Comparison of ENCODE assay signal across 7 mouse cellular contexts in the genomic region with DNA sequence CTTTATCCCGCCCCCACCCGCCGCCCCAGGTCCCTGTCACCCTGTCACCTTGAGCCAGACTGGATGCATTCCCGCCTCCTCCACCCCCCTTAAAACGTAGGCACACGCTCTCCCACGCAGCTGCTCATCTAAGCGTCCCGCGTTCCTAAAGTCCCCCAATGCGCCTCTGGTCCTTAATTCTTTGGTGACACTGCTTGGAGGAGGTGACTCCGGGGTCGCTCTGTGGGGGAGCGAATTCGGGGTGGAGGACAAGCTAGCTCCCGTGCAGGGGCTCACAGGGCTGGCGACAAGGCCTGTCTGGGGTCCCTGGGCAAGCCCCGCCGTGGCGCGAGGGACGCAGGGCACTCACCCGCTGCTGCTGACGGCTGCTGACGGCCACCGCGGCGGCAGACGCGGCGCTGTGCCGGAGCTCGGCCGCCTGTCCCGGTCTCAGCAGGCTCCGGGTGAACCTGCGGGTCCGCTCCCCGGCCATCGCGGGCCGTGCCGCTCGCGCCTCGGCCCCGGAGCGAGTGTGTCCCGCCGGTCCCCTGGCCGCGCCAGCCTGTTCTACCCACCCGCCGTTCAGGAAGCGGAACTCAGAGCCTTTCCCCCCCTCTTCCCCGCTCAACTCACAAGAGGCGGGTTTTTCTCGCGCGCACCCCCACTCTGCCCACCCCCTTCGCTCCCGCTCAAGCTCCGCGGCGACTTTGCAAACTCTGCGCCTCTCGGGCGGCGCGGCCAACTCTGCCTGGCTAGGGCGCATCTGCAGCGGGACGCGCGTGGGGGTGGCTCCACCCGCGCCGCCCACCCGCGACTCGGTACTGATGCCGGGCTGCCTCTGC. TPM values are rescaled to one million over a fixed set of nuclear protein-coding genes. Genes with fewer than 3 reads are reported as not detected.
A peak's percentile ranks its signal among the peaks of the same experiment; 100 is the strongest.
DNase-seq lines count a peak whose midpoint lies in the region; ATAC-seq and TF ChIP-seq lines count a peak whose summit lies in the region.

A gene (minus strand): TSS at position 551 of the 821 bp plus-strand sequence.

- H3K27ac ChIP-seq in hindbrain, postnatal 0 days, result peak within 1 kb of the TSS; percentile 81
- H3K27ac ChIP-seq in midbrain, embryonic 10.5 days (replicated peaks), result peak within 1 kb of the TSS; percentile 80

- no peak for TF ChIP-seq CTCF in hindbrain, postnatal 0 days (IDR thresholded peaks at IDR 0.05; ENCODE audit: low read depth)

- H3K9ac ChIP-seq in hindbrain, postnatal 0 days (replicated peaks; ENCODE audit: low read length), result peak within 1 kb of the TSS; percentile 76

- H3K4me2 ChIP-seq in hindbrain, postnatal 0 days (ENCODE audit: low read depth, low read length), result peak within 1 kb of the TSS; percentile 92

- WGBS in hindbrain, postnatal 0 days, result under 1% methylated on average over 72 of the region's 82 CpGs
- WGBS in midbrain, embryonic 10.5 days, result under 1% methylated on average over 82 of the region's 82 CpGs

- DNase-seq in T-cell, adult 2 months (ENCODE audit: low spot score), result peak; percentile 89
- DNase-seq in cerebellum, postnatal 10 days, result peak; percentile 72 to 74
- peak; percentile 17 to 47 for DNase-seq in frontal cortex, postnatal 10 days (ENCODE audit: low spot score in 2 of 2)
- peak; percentile 68 for DNase-seq in hindbrain, postnatal 0 days (ENCODE audit: low spot score)
- peak; percentile 54 to 62 for DNase-seq in left cerebral cortex, postnatal 36 days (ENCODE audit: low spot score in 2 of 2)
- DNase-seq in midbrain, embryonic 10.5 days (ENCODE audit: low spot score), result peak; percentile 66
- peak; percentile 47 for DNase-seq in right cerebral cortex, postnatal 4 days

- intact Hi-C loops in left cerebral cortex, postnatal 36 days (cut with DNase I), result no loop called here

- H3K4me1 ChIP-seq in hindbrain, postnatal 0 days (ENCODE audit: insufficient read depth, low read length), result peaks cover 10% of the 10 kb centered on the region; the same call in 1 of the 2 replicates
- peaks cover 21% of the 10 kb centered on the region for H3K4me1 ChIP-seq in midbrain, embryonic 10.5 days

- no peaks in the 10 kb centered on the region for H3K27me3 ChIP-seq in hindbrain, postnatal 0 days (ENCODE audit: insufficient read depth, low read length)
- H3K27me3 ChIP-seq in midbrain, embryonic 10.5 days (ENCODE audit: low read depth, poor library complexity, severe bottlenecking), result peaks cover 38% of the 10 kb centered on the region

- 0 out of 2 replicates have a peak, but pooled peaks cover 2% of the 10 kb centered on the region for H3K9me3 ChIP-seq in hindbrain, postnatal 0 days (ENCODE audit: low read length)
- H3K9me3 ChIP-seq in midbrain, embryonic 10.5 days (replicated peaks), result no peaks in the 10 kb centered on the region

- ATAC-seq in hindbrain, postnatal 0 days, result peak; percentile 83

- H3K4me3 ChIP-seq in hindbrain, postnatal 0 days (ENCODE audit: low read length), result peak within 1 kb of the TSS; percentile 74
- peak within 1 kb of the TSS; percentile 79 for H3K4me3 ChIP-seq in midbrain, embryonic 10.5 days

- no peaks in the 10 kb centered on the region for H3K36me3 ChIP-seq in hindbrain, postnatal 0 days (ENCODE audit: insufficient read depth, low read length)
- H3K36me3 ChIP-seq in midbrain, embryonic 10.5 days, result no peaks in the 10 kb centered on the region

RNA-seq across cellular contexts. Expression of the gene that starts here (rescaled TPM):
- 14.2 and 21.6 TPM in 2 replicates for total RNA-seq in hindbrain, postnatal 0 days (2014; rRNA removed)
- 4.8 and 6.1 TPM in 2 replicates for polyA plus RNA-seq in hindbrain, postnatal 0 days (2015; fragmentation: Nextera tagmentation; extraction: Ambion mirVana)
- 10 to 100 TPM; 24.4 to 36.4 TPM for total RNA-seq in left cerebral cortex, postnatal 36 days (2021)
- 1.9 and 2.1 TPM in 2 replicates for polyA plus RNA-seq in midbrain, embryonic 10.5 days (2016; fragmentation: Nextera tagmentation; extraction: Ambion mirVana)

Comparison
In these comparisons a context has a peak if more than half of its experiments do, and no peak if none do; other contexts are left out.
1. Peak in every context shown above with its lines: DNase-seq, ATAC-seq, H3K4me3 ChIP-seq and H3K27ac ChIP-seq.
2. DNase-seq: peak in every context shown above with its lines; median percentile 89 in T-cell, adult 2 months; 73 in cerebellum, postnatal 10 days; 68 in hindbrain, postnatal 0 days; 66 in midbrain, embryonic 10.5 days; 58 in left cerebral cortex, postnatal 36 days; 47 in right cerebral cortex, postnatal 4 days; 32 in frontal cortex, postnatal 10 days.